Mouse (Mus musculus) stomach, postnatal 0 days (tissue): ENCODE results near the gene Prpf6. TPM values are rescaled to one million over a fixed set of nuclear protein-coding genes. Genes with fewer than 3 reads are reported as not detected.
A peak's percentile ranks its signal among the peaks of the same experiment; 100 is the strongest.

Experiments
- ATAC-seq: fragments of 200-750 bp; cut with Nextera tagmentation; 2 replicates; pipeline ENCODE4 v1.8.0; 2017; ENCODE audit not compliant: low FRiP score, low TSS enrichment
- DNase-seq: peaks from one replicate; pipeline ENCODE4 v3.0.0-alpha.2; 2016; ENCODE audit warnings: low spot score
- H3K27ac ChIP-seq: fragments of 300-500 bp; sonication (generic); replicated peaks from 2 replicates; pipeline ENCODE4 v1.5.1; 2014; ENCODE audit warnings: mild to moderate bottlenecking, control low read depth
- H3K27me3 ChIP-seq: fragments of 300-500 bp; sonication (generic); 2 replicates; pipeline ENCODE4 v1.6.1; 2014; ENCODE audit warnings: low read length; ENCODE audit not compliant: control insufficient read depth, insufficient read depth
- H3K36me3 ChIP-seq: fragments of 300-500 bp; sonication (generic); 2 replicates; pipeline ENCODE4 v1.6.1; 2014; ENCODE audit warnings: low read length, mixed read lengths; ENCODE audit not compliant: control insufficient read depth, insufficient read depth
- H3K4me1 ChIP-seq: fragments of 300-500 bp; sonication (generic); replicated peaks from 2 replicates; pipeline ENCODE4 v1.6.1; 2014; ENCODE audit warnings: antibody characterized with exemption; ENCODE audit not compliant: control insufficient read depth, insufficient read depth
- H3K4me2 ChIP-seq: fragments of 300-500 bp; sonication (generic); replicated peaks from 2 replicates; pipeline ENCODE4 v1.6.1; 2014; ENCODE audit warnings: low read depth, mild to moderate bottlenecking, control low read depth, moderate library complexity
- H3K4me3 ChIP-seq: fragments of 300-500 bp; sonication (generic); 2 replicates; pipeline ENCODE4 v1.5.1; 2014; ENCODE audit warnings: low read depth, low read length, control low read depth
- H3K9ac ChIP-seq: fragments of 300-500 bp; sonication (generic); 2 replicates; pipeline ENCODE4 v1.6.1; 2014; ENCODE audit warnings: mild to moderate bottlenecking, low read length, control low read depth, mixed read lengths
- H3K9me3 ChIP-seq: fragments of 300-500 bp; sonication (generic); 2 replicates; pipeline ENCODE4 v1.6.1; 2016; ENCODE audit warnings: low read length; ENCODE audit not compliant: control insufficient read depth
- CTCF ChIP-seq: IDR thresholded peaks from 2 replicates; pipeline ENCODE4 v1.5.1; 2016; ENCODE audit warnings: antibody characterized with exemption, low read depth, mild to moderate bottlenecking, moderate library complexity
- EP300 ChIP-seq: optimal IDR thresholded peaks from 2 replicates; pipeline ENCODE3; 2016; ENCODE audit warnings: antibody characterized with exemption
- WGBS: fragments of 180-500 bp; shearing (Covaris S2); extraction: QIAGEN DNeasy Blood & Tissue Kit; methylation state at CpG from one replicate; pipeline ENCODE4 v1.1.7; 2014; 5-methylcytosine and 5-hydroxymethylcytosine counted together
- polyA plus RNA-seq: library from polyadenylated mRNA; unstranded; fragments of >200 nt; fragmentation: Nextera tagmentation; extraction: Ambion mirVana; gene quantifications from 2 replicates; pipeline ENCODE4 v1.2.1, GENCODE M21; 2015

The Prpf6 gene
- polyA plus RNA-seq, 1 experiment from 2014 or later: 28.3 TPM

DNA sequence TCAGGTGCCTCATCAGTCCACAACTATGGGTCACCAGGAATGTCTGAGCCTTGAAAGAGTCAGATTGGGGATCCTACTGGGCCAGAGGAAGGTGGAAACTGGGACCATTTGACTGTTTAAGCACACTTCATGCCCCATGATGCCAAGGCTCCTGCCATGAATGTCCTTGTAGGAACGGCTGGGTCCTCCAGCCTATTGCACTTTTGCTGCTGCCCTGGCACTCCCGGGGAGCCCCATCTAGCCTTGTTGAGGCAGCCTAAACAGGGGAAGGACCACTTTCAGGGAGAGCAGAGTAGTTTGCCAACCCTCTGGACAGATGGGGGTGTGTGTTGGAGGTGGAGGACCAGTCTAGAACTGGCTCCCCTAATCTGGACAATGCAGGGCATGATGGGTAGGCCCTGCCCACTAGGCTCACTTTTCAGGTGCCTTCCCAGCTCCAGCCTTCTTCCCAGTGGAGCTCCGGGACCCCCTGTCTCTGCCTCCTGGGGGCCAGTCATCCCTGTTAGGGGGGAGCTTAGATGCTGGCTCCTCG is 7.2 kb upstream of the Prpf6 start, which contains the start of gene Uckl1:
Gene Uckl1 (minus strand): TSS at position 482 of the 532 bp plus-strand sequence.
- no peak within 1 kb of the TSS for H3K9ac ChIP-seq
- 88% methylated on average over 4 of the region's 4 CpGs for WGBS
- H3K4me1 ChIP-seq: peaks cover 7% of the 10 kb centered on the region
- peaks cover 22% of the 10 kb centered on the region; the same call in 1 of the 2 replicates for H3K36me3 ChIP-seq
- TF ChIP-seq CTCF: no peak
- TF ChIP-seq EP300: no peak
- H3K27me3 ChIP-seq: no peaks in the 10 kb centered on the region
- H3K9me3 ChIP-seq: no peaks in the 10 kb centered on the region
- H3K4me3 ChIP-seq: no peak within 1 kb of the TSS
- H3K4me2 ChIP-seq: no peak within 1 kb of the TSS
- DNase-seq (no peak), ATAC-seq (no peak)
- no peak within 1 kb of the TSS for H3K27ac ChIP-seq

DNA sequence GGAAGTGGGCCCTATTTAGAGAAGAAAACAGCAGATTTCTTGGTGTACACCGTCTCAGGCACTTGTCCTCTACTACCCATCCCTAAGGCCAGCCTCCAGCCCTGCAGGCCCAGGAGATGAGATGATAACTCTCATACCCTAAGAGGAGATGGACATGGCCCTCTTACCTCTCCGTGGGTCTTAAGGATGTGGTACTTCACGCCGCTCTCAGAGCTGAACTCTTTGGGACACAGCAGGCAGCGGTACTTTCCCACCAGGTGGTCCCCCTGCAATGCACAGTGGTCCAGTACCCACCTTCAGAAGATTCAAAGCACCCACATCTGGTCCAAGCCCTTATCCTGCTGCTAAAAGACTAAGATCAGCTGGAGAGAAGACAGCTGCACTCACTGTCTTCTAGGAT is 6.2 kb upstream of the Prpf6 start:
- peaks cover under 1% of the 10 kb centered on the region; the same call in 1 of the 2 replicates for H3K4me1 ChIP-seq
- TF ChIP-seq CTCF: no peak
- TF ChIP-seq EP300: no peak
- 92% methylated on average over 5 of the region's 5 CpGs for WGBS
- no peaks in the 10 kb centered on the region for H3K27me3 ChIP-seq
- DNase-seq (no peak), ATAC-seq (no peak)
- H3K4me2 ChIP-seq: no peak overlapping the region
- H3K27ac ChIP-seq: no peak overlapping the region
- H3K9me3 ChIP-seq: no peaks in the 10 kb centered on the region
- H3K9ac ChIP-seq: no peak overlapping the region
- H3K36me3 ChIP-seq: peaks cover 24% of the 10 kb centered on the region; the same call in 1 of the 2 replicates
- no peak overlapping the region for H3K4me3 ChIP-seq

GRCm38 (mm10) chr2:181586124-181586523 is 5.5 kb upstream of the Prpf6 start:
- no peak for TF ChIP-seq CTCF
- TF ChIP-seq EP300: no peak
- 95% methylated on average over 3 of the region's 3 CpGs for WGBS

GRCm38 (mm10) chr2:181587796-181588195 is 3.9 kb upstream of the Prpf6 start:
- no peak overlapping the region for H3K4me3 ChIP-seq
- ATAC-seq (no peak), DNase-seq (no peak)
- 74% methylated on average over 4 of the region's 6 CpGs for WGBS
- no peaks in the 10 kb centered on the region for H3K9me3 ChIP-seq
- no peaks in the 10 kb centered on the region for H3K27me3 ChIP-seq
- TF ChIP-seq EP300: no peak
- peak; percentile 48 for TF ChIP-seq CTCF
- 0 out of 2 replicates have a peak, but pooled peaks cover 2% of the 10 kb centered on the region for H3K4me1 ChIP-seq
- peaks cover 24% of the 10 kb centered on the region; the same call in 1 of the 2 replicates for H3K36me3 ChIP-seq
- no peak overlapping the region for H3K27ac ChIP-seq
- no peak overlapping the region for H3K4me2 ChIP-seq
- no peak overlapping the region for H3K9ac ChIP-seq

More at GRCm38 (mm10) chr2:181586124-181586523, 5.5 kb upstream of the Prpf6 start:
- H3K9me3 ChIP-seq: no peaks in the 10 kb centered on the region
- H3K36me3 ChIP-seq: peaks cover 24% of the 10 kb centered on the region; the same call in 1 of the 2 replicates
- H3K27me3 ChIP-seq: no peaks in the 10 kb centered on the region
- DNase-seq: no peak
- no peak overlapping the region for H3K9ac ChIP-seq
- no peak overlapping the region for H3K4me2 ChIP-seq
- H3K4me3 ChIP-seq: no peak overlapping the region
- no peak overlapping the region for H3K27ac ChIP-seq
- no peak for ATAC-seq
- no peaks in the 10 kb centered on the region for H3K4me1 ChIP-seq

DNA sequence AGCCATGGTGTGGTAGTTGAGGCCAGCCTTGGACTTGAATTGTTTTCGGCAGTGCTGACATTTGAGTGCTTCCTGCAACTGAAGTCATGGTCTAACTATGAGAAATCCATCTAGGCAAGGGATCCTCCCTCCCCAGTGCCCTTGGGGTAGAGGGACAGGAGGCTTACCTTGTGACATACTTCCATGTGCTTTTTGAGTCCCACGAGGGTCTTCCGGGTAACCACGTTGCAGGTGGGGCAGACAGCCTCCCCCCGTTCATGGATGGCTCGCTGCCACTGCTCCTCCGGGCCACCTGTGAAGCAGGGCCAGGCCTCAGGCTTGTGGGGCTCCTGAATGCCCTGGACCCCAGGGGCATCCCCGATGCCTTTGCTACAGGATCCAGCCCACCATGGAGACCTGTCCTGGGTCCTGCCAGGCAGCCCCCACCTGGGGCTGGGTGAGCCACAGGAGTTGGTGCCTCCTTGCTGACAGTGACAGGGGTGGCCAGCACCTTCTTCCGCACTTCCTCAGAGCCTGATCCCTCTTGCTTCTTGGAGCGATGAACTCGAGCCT is 3.4 kb upstream of the Prpf6 start:
- Histone ChIP-seq H3K27me3 (no peaks in the 10 kb centered on the region), H3K9me3 (no peaks in the 10 kb centered on the region), H3K4me2 (no peak overlapping the region), H3K4me3 (no peak overlapping the region), H3K4me1 (0 out of 2 replicates have a peak, but pooled peaks cover 2% of the 10 kb centered on the region), H3K9ac (no peak overlapping the region), H3K27ac (no peak overlapping the region), H3K36me3 (peaks cover 24% of the 10 kb centered on the region; the same call in 1 of the 2 replicates)
- ATAC-seq (no peak), DNase-seq (no peak)
- TF ChIP-seq CTCF (no peak), EP300 (no peak)
- WGBS: 91% methylated on average over 11 of the region's 11 CpGs
